Mouse (Mus musculus): ENCODE results near the gene Kif28.
"Not testable (repeated sequence)": the region's sequence is repeated elsewhere in the genome, so short reads cannot be mapped to it uniquely, and the experiment has no call there.

Kif28 gene

GRCm38 (mm10) chr1:179745171-179745570, at the start of gene Kif28:
Gene Kif28, minus strand, starts transcription at chr1:179745271.
- in situ Hi-C loops (cut with MboI, MseI): no loop called here

GRCm38 (mm10) chr1:179787281-179787680, 42.2 kb upstream of the Kif28 start:
- in situ Hi-C loops (cut with MboI, MseI): loop anchor here (25.0 kb wide), 1 partner anchor 1325 kb away; no protein-coding TSS in a partner anchor

GRCm38 (mm10) chr1:179785502-179785901, 40.4 kb upstream of the Kif28 start:
- in situ Hi-C loops (cut with MboI, MseI): loop anchor here (25.0 kb wide), 1 partner anchor 1327 kb away; no protein-coding TSS in a partner anchor

GRCm38 (mm10) chr1:179784098-179784497, 39.0 kb upstream of the Kif28 start:
- in situ Hi-C loops (cut with MboI, MseI): loop anchor here (25.0 kb wide), 1 partner anchor 1328 kb away; no protein-coding TSS in a partner anchor

GRCm38 (mm10) chr1:179776831-179777230, 31.8 kb upstream of the Kif28 start:
- in situ Hi-C loops (cut with MboI, MseI): loop anchor here (25.0 kb wide), 1 partner anchor 1335 kb away; no protein-coding TSS in a partner anchor

- in situ Hi-C loops (cut with MboI, MseI): no loop called here
Measured at GRCm38 (mm10) chr1:179760553-179760952, 15.5 kb upstream of the Kif28 start.

- in situ Hi-C loops (cut with MboI, MseI): no loop called here
Measured at GRCm38 (mm10) chr1:179760086-179760485, 15.0 kb upstream of the Kif28 start.

- in situ Hi-C loops (cut with MboI, MseI): loop anchor here (5.0 kb wide), 1 partner anchor 41 kb away; no protein-coding TSS in a partner anchor
Measured at GRCm38 (mm10) chr1:179756477-179756876, 11.4 kb upstream of the Kif28 start.

- in situ Hi-C loops (cut with MboI, MseI): no loop called here
Measured at GRCm38 (mm10) chr1:179753006-179753405, 7.9 kb upstream of the Kif28 start.

GRCm38 (mm10) chr1:179752276-179752675, 7.2 kb upstream of the Kif28 start:
- in situ Hi-C loops (cut with MboI, MseI): no loop called here

GRCm38 (mm10) chr1:179743593-179744193, 1.4 kb downstream of the Kif28 start:
- in situ Hi-C loops (cut with MboI, MseI): no loop called here

GRCm38 (mm10) chr1:179736483-179736882, 8.6 kb downstream of the Kif28 start:
- in situ Hi-C loops (cut with MboI, MseI): loop anchor here (5.0 to 10.0 kb wide), 2 partner anchors 104 to 232 kb away; no protein-coding TSS in a partner anchor

- in situ Hi-C loops (cut with MboI, MseI): loop anchor here (5.0 to 10.0 kb wide), 2 partner anchors 102 to 230 kb away; no protein-coding TSS in a partner anchor
Measured at GRCm38 (mm10) chr1:179734500-179735474, 10.3 kb downstream of the Kif28 start.

GRCm38 (mm10) chr1:179731391-179731790, 13.7 kb downstream of the Kif28 start:
- in situ Hi-C loops (cut with MboI, MseI): loop anchor here (10.0 kb wide), 1 partner anchor 227 kb away; no protein-coding TSS in a partner anchor

GRCm38 (mm10) chr1:179728661-179729060, 16.4 kb downstream of the Kif28 start:
- in situ Hi-C loops (cut with MboI, MseI): no loop called here

GRCm38 (mm10) chr1:179722811-179723469, 22.1 kb downstream of the Kif28 start:
- in situ Hi-C loops (cut with MboI, MseI): no loop called here

- in situ Hi-C loops (cut with MboI, MseI): no loop called here
Measured at GRCm38 (mm10) chr1:179715786-179716185, 29.3 kb downstream of the Kif28 start.

GRCm38 (mm10) chr1:179715289-179715688, 29.8 kb downstream of the Kif28 start:
- in situ Hi-C loops (cut with MboI, MseI): not testable (repeated sequence)

GRCm38 (mm10) chr1:179713367-179713766, 31.7 kb downstream of the Kif28 start:
- in situ Hi-C loops (cut with MboI, MseI): no loop called here

- in situ Hi-C loops (cut with MboI, MseI): no loop called here
Measured at GRCm38 (mm10) chr1:179712658-179713057, 32.4 kb downstream of the Kif28 start.

- in situ Hi-C loops (cut with MboI, MseI): no loop called here
Measured at GRCm38 (mm10) chr1:179710739-179711138, 34.3 kb downstream of the Kif28 start.
